Mouse (Mus musculus): ENCODE results near the gene Shroom3.

Shroom3 gene

DNA sequence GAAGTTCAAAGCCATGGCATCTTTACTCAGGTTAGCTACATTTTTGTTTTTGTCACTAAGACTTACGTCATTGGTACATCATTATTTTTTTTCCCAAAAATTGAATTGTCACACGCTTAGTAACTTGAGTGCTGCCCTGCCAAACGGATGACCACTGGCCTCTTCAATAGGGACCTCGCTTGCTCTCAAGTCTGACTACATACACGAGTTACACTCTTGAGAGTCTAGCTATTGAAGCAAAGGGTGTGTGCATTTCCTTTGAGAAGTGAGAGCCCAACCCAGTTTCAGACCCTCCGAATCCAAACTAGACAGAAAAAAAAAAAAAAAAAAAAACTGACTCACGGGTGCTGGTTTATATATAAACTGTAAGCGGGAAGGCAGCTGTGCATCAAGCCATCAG is 286.2 kb downstream of the Shroom3 start:
- DNase-seq (ENCODE audit: low read depth, low spot score), result no peak

DNA sequence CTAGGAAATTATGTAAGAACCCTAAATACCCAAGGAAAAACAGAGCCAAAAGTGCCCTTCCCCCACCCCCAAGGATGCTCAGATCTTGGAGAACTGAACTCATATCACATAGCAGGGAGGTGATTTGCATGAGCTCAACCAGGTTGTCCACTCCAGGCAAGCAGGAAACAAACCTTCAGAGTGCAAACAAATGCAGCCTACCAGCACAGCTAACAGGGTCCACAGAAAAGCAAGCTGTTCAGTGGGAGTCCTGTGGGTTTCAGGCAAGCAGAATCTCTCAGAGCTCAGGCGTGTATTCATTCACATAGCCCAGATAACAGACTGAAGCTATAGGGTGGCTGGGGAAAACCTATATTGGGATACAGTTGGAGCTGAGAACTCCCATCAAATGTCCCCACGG is 286.7 kb downstream of the Shroom3 start:
- DNase-seq (ENCODE audit: low read depth, low spot score), result no peak

DNA sequence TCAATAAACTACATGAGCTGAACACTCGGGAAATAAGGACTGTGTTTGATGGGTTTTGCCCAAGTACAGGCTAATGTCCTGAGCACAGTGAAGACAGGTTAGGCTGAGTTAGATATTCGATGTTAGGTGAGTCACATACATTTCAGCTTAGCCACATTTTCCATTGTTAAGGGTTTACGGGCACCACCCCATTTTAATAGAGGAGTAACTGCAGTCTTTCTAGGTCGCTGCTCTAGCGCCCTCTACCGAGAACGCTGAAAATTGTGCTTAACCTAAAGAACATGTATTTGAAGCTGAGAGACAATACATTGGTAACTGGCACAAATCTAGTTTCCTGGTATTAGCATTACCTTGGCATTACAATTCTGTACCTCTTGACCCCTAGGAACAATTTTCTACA is 287.2 kb downstream of the Shroom3 start:
- DNase-seq (ENCODE audit: low read depth, low spot score), result peak; percentile 65

DNA sequence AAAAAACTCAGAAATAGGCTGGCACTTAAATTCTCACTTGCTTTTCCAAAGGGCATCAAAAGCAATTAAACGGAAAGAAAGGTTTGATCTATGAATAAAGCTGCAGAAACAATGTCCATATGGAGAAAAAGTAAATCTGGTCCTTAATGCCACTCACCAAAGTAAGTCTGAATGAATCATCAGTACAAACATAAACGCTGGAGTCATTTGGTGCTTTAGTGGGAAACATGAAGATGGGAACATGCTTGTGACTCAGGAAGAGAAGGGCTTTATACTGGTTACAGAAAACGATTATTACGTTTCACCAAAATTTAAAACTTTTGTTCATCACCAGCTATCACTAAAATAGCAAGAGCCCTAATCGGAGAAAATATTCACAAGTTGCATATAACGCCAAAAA is 297.2 kb downstream of the Shroom3 start:
- no peak for DNase-seq (ENCODE audit: low read depth, low spot score)

DNA sequence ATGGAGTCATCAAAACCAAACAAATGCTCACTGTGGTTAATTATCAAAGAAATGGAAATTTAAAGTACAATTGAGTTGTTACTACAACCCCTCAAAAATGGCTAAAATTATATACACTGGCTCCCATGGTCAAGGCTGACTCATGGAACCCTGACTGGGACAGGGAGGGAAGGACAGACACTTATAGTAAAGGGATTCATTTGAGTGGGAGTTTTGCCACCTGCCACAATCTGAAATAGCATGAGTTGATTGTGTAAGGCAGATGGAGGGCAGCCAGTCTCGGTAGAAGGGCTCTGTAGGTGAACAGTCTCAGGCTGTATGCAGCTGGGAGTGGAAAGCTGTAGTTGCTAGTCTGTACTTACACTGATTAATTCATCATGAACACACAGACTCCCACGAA is 297.6 kb downstream of the Shroom3 start:
- no peak for DNase-seq (ENCODE audit: low read depth, low spot score)

DNA sequence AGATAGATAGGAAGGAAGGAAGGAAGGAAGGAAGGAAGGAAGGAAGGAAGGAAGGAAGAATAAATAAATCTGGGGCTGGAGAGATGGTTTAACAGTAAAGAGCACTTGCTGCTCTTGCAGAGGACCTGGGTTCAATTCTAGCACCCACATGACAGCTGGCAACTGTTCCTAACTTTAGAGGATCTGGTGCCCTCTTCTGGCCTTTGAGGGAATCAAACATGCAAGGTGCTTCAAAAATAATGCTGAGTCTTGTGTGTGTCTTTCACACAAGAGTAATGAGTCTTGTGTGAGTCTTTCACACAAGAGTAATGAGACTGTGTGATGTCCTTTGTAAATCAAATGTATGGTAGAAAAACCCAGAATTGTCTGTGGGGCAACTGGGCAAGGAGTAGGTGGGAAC is 299.4 kb downstream of the Shroom3 start:
- DNase-seq (ENCODE audit: low read depth, low spot score), result no peak

DNA sequence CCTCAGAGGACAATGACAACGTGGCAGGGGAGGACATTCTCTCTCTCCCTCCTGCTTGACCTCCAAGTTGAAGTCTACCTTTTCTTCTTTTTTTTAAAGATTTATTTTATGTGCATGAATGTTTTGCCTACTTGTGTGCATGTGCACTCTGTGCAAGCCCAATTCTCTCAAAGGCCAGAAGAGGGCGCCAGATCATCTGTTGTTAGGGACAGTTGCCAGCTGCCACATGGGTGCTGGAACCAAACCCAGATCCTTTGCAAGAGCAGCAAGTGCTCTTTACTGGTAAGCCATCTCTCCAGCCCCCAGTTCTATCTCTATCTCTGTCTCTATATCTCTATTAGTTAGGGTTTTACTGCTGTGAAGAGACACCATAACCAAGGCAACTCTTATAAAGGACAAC is 300.7 kb downstream of the Shroom3 start:
- peak; percentile 24 for DNase-seq (ENCODE audit: low read depth, low spot score)

DNA sequence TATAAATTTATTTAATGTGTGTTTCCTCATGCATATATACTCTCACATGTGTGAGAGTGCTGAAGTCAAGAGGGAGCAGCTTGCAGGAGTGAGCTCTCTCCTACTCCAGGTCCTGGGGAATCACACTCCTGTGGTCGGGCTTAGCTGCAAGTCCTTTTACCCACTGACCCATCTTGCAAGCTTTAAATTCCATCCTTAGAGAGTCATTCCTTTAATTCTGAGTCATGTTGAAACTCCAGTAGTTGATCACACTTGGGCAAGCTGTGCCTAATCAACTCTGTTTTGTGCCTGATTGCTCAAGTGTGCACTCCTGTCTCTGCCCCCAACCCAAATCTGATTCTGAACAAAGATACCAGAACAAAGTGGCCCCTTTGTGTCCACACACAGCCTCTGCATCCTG is 301.5 kb downstream of the Shroom3 start:
- no peak for DNase-seq (ENCODE audit: low read depth, low spot score)

DNA sequence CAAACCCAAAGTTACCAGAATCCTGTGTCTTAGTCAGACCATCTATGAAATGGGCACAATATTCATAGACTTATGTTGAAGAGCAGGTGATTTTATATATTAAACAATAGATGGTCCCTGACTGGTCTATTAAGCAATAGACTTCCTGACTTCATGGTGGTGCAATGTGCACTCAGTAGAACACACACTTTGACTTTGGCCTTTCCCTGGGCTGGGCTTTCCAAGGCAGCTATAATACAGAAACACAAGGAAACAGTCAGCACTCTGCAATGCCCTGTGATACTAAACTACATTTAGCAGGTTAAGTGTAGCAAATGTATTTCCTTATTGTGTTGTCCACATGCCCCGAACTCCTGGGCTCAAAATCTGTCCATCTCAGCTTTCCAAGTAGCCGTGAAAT is 302.2 kb downstream of the Shroom3 start:
- DNase-seq (ENCODE audit: low read depth, low spot score), result no peak

DNA sequence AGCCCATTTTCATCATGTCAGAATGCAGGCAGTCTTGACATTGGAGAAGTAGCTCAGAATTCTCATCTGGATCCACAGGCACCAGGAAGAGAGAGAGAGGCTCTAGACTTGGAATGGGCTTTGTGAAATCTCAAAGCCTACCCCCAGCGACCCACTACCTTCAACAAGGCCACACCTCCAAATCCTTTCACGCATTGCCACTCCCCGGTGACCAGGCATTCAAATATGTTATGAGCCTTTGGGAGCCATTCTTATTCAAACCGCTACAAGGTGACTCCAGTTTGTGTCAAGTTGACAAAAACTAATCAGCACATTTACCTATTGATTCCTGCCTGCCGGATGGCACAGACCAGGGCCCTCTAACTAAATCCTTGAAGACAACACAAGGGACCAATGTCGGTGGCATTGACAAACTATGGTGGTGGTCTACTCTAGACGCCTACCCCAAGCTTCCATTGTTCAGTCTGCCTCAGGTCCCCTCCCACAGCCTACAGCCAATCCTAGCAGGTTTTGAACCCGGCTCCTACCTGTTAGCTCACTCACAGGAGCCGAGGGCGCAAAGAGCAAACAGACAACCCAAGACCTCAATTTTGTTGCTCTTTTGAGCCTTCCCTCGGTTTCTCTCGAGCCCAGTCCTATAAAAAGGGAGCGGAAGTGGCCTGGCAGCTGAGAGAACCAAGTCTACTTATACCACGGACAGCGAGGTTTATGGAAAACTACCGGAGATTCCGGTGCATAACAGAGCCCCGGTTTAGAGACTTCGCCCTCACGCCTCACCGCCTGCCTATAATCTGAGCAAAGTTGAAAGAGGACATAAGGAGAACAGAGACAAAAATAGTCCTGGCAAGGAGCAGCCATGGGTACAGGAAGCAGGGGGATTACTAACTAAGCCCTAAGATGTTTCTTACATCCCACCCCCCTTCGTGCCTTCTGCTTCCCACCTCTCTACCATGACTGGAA is 303.7 kb downstream of the Shroom3 start:
- DNase-seq (ENCODE audit: low read depth, low spot score), result no peak

DNA sequence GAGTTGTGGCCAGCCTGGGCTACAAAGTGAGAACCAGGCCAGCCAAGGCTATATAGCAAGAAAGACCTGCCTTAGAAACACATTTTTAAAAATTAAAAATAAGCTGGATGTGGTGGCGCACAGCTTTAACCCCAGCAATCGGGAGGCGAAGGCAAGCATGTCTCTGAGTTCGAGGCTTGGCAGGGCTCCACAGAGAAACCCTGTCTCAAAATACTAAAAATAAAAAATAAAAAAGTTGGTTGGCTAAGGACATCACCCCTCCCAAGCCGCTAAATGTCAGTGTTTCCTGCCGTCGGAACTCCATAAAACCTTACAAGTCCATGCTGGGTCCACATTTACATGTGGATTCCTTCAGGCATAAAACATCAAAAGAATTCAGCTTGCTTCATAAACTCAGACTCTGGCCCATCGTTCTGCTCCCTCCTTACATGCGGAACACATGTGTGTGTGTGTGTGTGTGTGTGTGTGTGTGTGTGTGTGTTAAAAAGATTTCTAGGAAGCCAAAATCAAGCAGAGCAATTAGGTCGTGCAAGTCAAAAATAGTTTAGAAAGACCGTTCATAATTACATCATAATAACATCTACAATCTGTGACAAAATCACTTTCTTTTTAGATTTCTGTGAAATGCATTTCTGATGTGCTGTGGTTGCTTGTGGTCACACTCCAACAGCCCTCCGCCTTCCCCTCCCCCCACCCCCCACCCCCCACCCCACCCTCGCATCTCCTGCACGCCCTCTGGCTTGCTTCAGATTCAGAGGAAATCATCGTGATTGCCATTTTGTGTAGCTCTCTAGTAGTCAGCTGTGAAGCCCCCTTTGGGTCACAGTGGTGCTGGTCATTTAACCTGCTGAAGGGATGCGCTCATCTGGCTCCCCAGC is 304.9 kb downstream of the Shroom3 start:
- DNase-seq (ENCODE audit: low read depth, low spot score), result peak; percentile 65

DNA sequence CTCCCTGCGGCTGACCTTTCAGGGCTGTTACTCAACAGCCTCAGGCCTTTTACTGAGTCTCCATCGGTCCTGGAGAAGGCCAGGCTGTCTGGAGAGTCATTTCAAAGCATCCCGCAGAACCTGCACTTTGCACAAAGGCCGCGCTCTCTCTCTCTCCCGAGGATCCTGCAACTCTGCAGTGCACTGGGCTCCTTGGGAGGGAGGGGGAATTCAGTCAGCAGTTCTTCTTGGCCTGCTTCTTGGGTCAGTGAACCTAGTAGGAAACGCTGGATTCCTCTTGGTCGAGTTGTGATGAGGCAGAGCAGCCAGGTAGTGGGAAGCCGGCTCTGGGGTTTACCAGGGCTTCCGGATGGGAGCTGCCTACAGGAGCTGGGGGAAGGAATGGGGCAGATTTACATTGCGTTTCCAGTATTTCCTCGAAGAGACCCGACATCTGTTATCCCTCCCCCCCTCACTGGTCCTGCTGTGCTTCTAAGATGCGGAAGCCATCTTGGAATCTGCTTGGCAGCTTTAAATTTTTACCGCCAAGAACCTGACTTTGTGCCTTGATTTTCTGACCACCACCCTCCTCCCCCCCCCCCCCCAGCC is 305.6 kb downstream of the Shroom3 start:
- peak; percentile 65 for DNase-seq (ENCODE audit: low read depth, low spot score)

DNA sequence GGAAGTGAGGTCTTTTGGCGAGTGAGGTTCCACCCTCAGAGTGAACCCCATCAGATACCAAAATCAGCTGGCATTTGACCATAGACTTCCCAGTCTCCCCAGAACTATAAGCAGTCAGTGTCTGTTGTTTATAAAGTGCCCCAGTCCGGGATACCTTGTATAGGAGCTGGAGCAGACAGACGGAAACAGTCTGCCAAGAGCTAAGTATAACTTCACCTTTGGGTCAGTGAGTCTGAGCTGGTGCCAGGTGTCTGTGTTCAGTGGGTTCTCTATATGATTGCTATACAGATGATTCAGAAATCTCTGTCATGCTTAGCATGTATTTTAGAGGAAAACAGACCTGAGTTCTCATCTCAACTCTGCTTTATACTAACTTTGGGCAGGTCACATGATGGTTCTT is 308.9 kb downstream of the Shroom3 start:
- DNase-seq (ENCODE audit: low read depth, low spot score), result no peak

DNA sequence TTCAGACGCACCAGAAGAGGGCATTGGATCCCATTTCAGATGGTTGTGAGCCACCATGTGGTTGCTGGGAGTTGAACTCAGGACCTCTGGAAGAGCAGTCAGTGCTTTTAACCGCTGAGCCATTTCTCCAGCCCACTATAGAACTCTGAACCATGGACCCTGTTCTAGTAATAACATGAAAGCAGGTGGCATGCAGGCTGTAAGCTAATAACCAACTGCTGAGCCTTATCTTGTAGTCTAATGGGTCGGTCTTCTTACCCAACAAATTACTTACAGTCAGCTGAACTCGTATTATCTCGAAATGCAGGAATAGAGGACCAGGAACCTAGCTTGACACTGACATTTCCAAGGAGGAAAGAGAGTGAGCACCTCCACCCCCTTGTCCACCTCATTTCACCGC is 311.1 kb downstream of the Shroom3 start:
- DNase-seq (ENCODE audit: low read depth, low spot score), result no peak

DNA sequence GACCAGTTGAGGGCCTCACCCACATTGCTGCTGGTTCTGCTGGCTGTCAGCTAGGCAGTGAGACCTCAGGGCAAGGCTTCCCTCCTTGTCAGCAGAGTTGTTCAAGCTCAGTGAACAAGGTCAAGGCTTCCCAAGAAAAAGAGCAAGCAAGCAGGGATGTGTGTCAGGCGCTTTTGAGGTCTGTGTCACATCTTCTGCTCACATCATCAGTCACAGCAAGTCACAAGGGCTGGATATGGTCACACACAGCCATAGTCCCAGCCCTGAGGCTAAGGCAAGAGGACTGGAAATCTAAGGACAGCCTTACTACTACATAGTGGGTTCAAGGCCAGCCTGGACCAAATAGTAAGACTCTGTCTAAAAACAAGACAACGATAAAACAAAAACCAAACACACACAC is 311.6 kb downstream of the Shroom3 start:
- DNase-seq (ENCODE audit: low read depth, low spot score), result peak; percentile 13

DNA sequence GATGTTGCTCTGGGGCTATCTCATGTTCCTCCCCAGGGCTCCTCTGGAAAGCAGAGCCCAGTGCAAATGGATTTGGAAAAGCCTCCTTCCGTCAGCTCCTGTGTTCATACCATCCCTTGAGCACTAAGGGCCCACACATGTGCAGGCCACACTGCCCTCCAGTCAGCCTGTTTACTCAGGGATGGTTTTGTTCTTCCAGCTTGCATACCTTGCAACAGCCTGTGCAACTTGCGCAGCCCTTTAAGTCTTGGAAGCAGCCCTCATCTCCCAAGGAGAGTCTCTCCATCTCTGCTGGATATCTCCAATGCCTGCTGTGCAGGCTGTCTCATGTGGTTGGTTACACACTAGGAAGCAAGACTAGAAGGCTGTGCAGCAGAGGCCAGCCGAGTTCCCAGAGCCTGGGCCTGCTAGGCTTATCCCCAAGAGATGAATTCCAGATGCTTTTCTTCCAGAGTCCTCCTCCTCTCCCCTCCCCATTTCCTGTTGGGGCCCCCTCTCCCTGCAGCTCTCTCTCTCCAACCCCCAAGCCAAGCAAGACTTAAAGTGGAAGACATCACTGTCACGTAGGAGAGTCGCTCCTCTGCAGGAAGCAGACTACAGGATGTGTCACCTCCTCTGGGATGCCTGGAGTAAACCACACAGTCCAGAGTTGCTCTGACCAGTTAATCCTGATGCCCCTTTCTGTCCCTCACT is 314.3 kb downstream of the Shroom3 start:
- DNase-seq (ENCODE audit: low read depth, low spot score), result peak; percentile 88

DNA sequence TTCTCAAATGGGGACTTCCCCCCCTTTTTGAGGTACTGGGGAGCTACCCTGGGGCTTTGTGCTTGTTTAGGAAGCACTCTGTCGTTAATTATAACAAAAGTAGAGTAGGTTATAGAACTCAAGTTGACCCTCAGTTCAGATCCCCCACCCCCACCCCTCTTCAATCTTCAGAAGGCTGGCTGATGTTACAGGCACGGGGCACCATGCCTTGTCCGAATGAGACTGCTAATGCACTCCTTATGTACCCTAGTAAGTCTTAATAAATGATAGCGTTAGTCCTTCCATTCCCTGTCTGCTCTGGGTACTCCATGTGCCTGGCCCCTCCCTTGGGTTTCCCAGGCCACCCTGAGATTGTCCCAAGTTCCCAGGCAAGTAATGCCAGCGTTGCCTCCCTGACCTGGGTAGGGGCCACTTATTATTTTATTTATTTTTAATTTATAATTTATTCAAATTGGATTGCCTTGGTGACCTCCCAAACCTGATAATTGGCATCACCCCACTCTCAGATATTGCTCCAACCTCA is 315.3 kb downstream of the Shroom3 start:
- peak; percentile 45 for DNase-seq (ENCODE audit: low read depth, low spot score)

DNA sequence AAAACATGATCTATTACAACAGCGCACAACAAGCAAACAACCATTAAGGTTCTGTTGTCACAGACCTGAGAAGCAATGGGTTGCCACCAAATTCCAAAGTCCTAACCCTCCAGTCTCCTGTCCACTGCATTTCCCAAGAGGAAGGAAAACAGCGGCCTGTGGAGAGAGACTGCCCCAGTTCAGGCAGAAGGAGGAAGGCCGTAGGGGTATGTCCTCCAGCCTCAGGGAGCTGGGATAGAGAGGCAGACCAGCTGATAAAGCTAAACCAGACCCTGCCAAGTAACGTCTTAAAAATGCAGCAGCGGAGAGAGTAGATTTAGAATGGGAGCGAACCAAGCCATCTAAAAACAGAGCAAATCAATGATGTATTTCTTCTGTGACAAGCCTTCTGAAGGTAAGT is 316.8 kb downstream of the Shroom3 start:
- DNase-seq (ENCODE audit: low read depth, low spot score), result no peak

DNA sequence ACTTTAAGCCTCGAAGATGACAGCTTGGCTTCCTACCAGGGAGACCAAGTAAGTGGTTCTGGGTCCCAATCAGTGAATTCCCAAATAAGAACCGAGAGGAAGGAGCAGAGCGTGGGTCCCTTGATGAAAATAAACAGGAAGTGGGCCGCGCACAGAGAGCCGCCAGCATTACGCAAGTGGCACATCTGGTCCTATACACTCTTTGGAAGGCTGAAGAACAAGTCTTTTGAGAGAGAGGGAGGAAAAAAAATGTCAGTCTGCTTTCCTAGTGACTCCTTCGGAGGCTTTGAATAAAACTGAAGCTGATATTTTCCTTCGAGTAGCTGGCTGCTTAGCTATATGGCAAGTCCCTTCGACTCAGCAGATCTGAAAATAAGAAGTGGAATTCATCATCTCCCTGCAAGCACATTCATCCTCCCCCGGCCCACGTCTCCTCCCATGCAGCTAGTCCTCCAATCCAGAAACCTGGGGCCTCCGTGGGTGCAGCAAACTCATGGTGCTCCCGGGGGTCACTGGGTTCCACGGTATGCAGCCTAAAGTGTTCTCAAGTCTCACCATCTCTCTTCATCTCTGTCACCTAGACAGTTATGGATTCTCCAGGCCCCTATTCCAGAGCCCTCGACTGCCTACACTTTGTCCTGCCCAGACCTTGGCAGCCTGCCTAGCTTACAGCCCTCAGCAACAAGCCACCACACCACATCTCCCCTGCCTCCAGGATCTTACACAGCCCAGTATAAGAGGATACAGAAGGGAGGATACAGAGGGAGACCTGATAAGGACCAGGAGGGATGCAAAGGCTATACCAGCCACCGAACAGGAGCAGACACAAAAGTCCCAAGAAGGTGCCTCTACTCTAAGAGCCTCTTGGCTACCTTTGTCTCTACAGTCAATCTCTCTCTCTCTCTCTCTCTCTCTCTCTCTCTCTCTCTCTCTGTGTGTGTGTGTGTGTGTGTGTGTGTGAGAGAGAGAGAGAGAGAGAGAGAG is 317.8 kb downstream of the Shroom3 start:
- no peak for DNase-seq (ENCODE audit: low read depth, low spot score)

DNA sequence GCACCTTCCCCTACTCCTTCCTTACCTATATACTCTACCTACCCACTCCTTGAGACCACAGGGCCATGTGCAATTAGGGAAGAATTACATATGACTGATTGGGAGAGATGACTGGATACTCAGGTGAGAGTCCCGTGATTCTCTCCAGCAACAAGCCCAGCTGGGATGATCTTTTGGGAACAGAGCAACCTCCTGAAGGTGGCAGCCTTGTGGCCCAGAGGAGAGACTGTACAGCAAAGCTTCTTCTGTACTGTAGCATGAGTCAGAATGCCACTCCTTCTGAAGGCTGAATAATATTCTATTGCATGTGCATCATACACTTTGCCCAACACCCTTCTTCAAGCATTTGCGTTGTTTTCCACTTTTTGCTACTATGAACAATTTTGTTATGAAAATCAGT is 319.4 kb downstream of the Shroom3 start:
- DNase-seq (ENCODE audit: low read depth, low spot score), result no peak

Measured in forelimb bud, embryonic 11.5 days (tissue).